Mouse (Mus musculus) CH12.LX (cell line): ENCODE measurements around the gene Srrm4. TPM values are rescaled to one million over a fixed set of nuclear protein-coding genes. Genes with fewer than 3 reads are reported as not detected.
"Not testable (repeated sequence)": the region's sequence is repeated elsewhere in the genome, so short reads cannot be mapped to it uniquely, and the experiment has no call there.

Source experiments
- DNase-seq: peaks from one replicate; pipeline ENCODE4 v3.0.0-alpha.2; 2013; ENCODE audit errors: extremely low read depth
- H3K27ac ChIP-seq: 2 replicates; pipeline ENCODE4 v1.5.1; 2012; ENCODE audit warnings: low read depth, mild to moderate bottlenecking, control low read depth, moderate library complexity; ENCODE audit not compliant: insufficient read depth
- H3K27me3 ChIP-seq: replicated peaks from 2 replicates; pipeline ENCODE3; 2012; ENCODE audit warnings: inconsistent platforms
- H3K36me3 ChIP-seq, 2 experiments: replicated peaks in 1 of 2; 2 replicates each; pipeline versions ENCODE3 to v1.6.1; 2012; ENCODE audit warnings: inconsistent platforms in 1 of 2, low read length in 1 of 2, mild to moderate bottlenecking in 1 of 2, mixed read lengths in 1 of 2, moderate library complexity in 1 of 2; ENCODE audit not compliant: control insufficient read depth in 1 of 2, insufficient read depth in 1 of 2
- H3K4me1 ChIP-seq, 2 experiments: 2 replicates each; pipeline ENCODE4 v1.6.1; 2012; ENCODE audit warnings: inconsistent platforms in 1 of 2, moderate library complexity in 1 of 2; ENCODE audit not compliant: insufficient read depth in 2 of 2, control insufficient read depth in 1 of 2
- H3K4me2 ChIP-seq: 2 replicates; pipeline ENCODE4 v1.6.1; 2012; ENCODE audit warnings: low read depth, mild to moderate bottlenecking, control low read depth; ENCODE audit not compliant: poor library complexity, insufficient read depth, severe bottlenecking
- H3K4me3 ChIP-seq, 3 experiments: fragments of 150-350 bp in 1 of 3; sonication (generic) in 1 of 3; replicated peaks in 1 of 3; 2 replicates each; pipeline versions ENCODE3 to v1.5.1; 2011 to 2012; ENCODE audit warnings: low read depth in 2 of 3, low read length in 2 of 3, mild to moderate bottlenecking in 2 of 3, moderate library complexity in 2 of 3, control low read depth in 1 of 3, improper control_type of control experiment in 1 of 3, inconsistent platforms in 1 of 3, mixed read lengths in 1 of 3; ENCODE audit not compliant: poor library complexity in 1 of 3
- H3K79me2 ChIP-seq: replicated peaks from 2 replicates; pipeline ENCODE4 v1.6.1; 2012; ENCODE audit warnings: mild to moderate bottlenecking, moderate library complexity; ENCODE audit not compliant: control insufficient read depth, poor library complexity, insufficient read depth, severe bottlenecking; ENCODE audit errors: extremely low read depth
- H3K9ac ChIP-seq: 2 replicates; pipeline ENCODE4 v1.6.1; 2012; ENCODE audit warnings: low read depth, mild to moderate bottlenecking, control low read depth, moderate library complexity; ENCODE audit not compliant: insufficient read depth
- H3K9me3 ChIP-seq: replicated peaks from 2 replicates; pipeline ENCODE3; 2012; ENCODE audit warnings: low read length, inconsistent platforms, mixed read lengths
- E2F4 ChIP-seq: IDR thresholded peaks from 2 replicates; pipeline ENCODE4 v1.6.1; 2011; ENCODE audit warnings: low read depth, low read length, improper control_type of control experiment; ENCODE audit not compliant: insufficient replicate concordance
- ELF1 ChIP-seq: IDR thresholded peaks from 2 replicates; pipeline ENCODE4 v1.6.1; 2014; ENCODE audit warnings: low read depth, mild to moderate bottlenecking, inconsistent platforms, low read length, improper control_type of control experiment
- EP300 ChIP-seq: IDR thresholded peaks from 2 replicates; pipeline ENCODE4 v1.6.1; 2011; ENCODE audit warnings: low read length, improper control_type of control experiment
- HCFC1 ChIP-seq: IDR thresholded peaks from 2 replicates; pipeline ENCODE4 v1.6.1; 2012; ENCODE audit warnings: low read depth, mild to moderate bottlenecking, inconsistent platforms, low read length, improper control_type of control experiment
- MEF2A ChIP-seq: IDR thresholded peaks from 2 replicates; pipeline ENCODE4 v1.6.1; 2014; ENCODE audit warnings: low read depth, mild to moderate bottlenecking, inconsistent platforms, low read length, improper control_type of control experiment, borderline replicate concordance
- MXI1 ChIP-seq: IDR thresholded peaks from 2 replicates; pipeline ENCODE4 v1.6.1; 2011; ENCODE audit warnings: mild to moderate bottlenecking, low read depth, low read length, improper control_type of control experiment
- MYC ChIP-seq: IDR thresholded peaks from 2 replicates; pipeline ENCODE4 v1.6.1; 2011; ENCODE audit warnings: low read depth, mild to moderate bottlenecking, improper control_type of control experiment, low read length
- RAD21 ChIP-seq: IDR thresholded peaks from 2 replicates; pipeline ENCODE4 v1.6.1; 2011; ENCODE audit warnings: low read depth, mild to moderate bottlenecking, low read length, improper control_type of control experiment, moderate library complexity
- SMC3 ChIP-seq: IDR thresholded peaks from 2 replicates; pipeline ENCODE4 v1.6.1; 2011; ENCODE audit warnings: low read depth, low read length, improper control_type of control experiment
- UBTF ChIP-seq: IDR thresholded peaks from 2 replicates; pipeline ENCODE4 v1.6.1; 2012; ENCODE audit warnings: low read depth, mild to moderate bottlenecking, inconsistent platforms, low read length, improper control_type of control experiment, moderate library complexity
- USF1 ChIP-seq: IDR thresholded peaks from 2 replicates; pipeline ENCODE4 v1.6.1; 2014; ENCODE audit warnings: low read depth, mild to moderate bottlenecking, inconsistent platforms, low read length, improper control_type of control experiment
- ZNF384 ChIP-seq: IDR thresholded peaks from 2 replicates; pipeline ENCODE4 v1.6.1; 2012; ENCODE audit warnings: low read depth, low read length, improper control_type of control experiment, inconsistent platforms
- dilution Hi-C: fragments of 300-500 bp; cut with MboI; formaldehyde crosslinking; loops from 2 replicates; pipeline ENCODE4 v1.14.3; 2020; ENCODE audit warnings: low sequenced_read_pairs; ENCODE audit not compliant: extremely low pct_unique_long_range_greater_than_20kb, extremely low pct_ligation_motif_present
- in situ Hi-C: fragments of 300-500 bp; cut with MboI; formaldehyde crosslinking; loops from 3 replicates; pipeline ENCODE4 v1.14.3; 2019; ENCODE audit warnings: low sequenced_read_pairs, low pct_ligation_motif_present, low pct_unique_long_range_greater_than_20kb, mixed read lengths
- polyA plus RNA-seq: library from polyadenylated mRNA; unstranded; fragments of >175 nt; gene quantifications from 2 replicates; pipeline ENCODE4 v1.2.1, GENCODE M21; 2012; ENCODE audit warnings: low read depth; ENCODE audit not compliant: insufficient read length
- total RNA-seq, 2 experiments: library from RNA; depleted of rRNA; stranded (reverse); fragments of 300-350 nt in 1 of 2; fragments of >200 nt in 1 of 2; gene quantifications; 2 replicates each; pipeline ENCODE4 v1.2.3; 2012 to 2014

Gene Srrm4
- total and polyA plus RNA-seq, 3 experiments = not detected

DNA sequence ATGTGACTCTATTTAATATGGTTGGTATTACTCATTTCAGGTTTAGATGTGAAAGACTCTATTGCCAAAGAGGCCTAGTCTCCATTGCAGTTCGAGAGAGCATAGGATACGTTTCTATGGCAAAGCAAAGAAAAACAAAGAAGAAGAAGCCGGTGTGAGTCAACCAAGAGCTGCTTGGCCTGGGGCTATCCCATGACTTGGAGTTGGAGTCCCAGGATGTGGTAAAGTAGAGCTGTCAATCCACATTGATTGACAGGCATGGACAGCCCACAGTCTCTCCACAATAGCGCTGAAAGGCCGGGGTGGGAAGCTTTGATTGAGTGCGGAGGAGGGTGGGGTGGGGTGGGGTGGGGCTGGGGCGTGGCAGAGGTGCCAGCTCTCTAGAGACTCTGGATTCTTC, 158.7 kb downstream of the Srrm4 start:
- H3K27me3 ChIP-seq = no peaks in the 10 kb centered on the region
- TF ChIP-seq E2F4 (no peak), SMC3 (no peak), UBTF (no peak), ZNF384 (no peak), MYC (no peak), RAD21 (no peak), USF1 (no peak)
- H3K36me3 ChIP-seq = no peaks in the 10 kb centered on the region
- H3K79me2 ChIP-seq = no peaks in the 10 kb centered on the region
- H3K27ac ChIP-seq = no peak overlapping the region
- DNase-seq = no peak
- H3K4me2 ChIP-seq = no peak overlapping the region
- no peak overlapping the region for H3K4me3 ChIP-seq
- dilution Hi-C loops (no loop called here), in situ Hi-C loops (no loop called here)
- H3K9ac ChIP-seq = no peak overlapping the region
- H3K4me1 ChIP-seq = no peaks in the 10 kb centered on the region
- H3K9me3 ChIP-seq = peaks cover 88% of the 10 kb centered on the region

DNA sequence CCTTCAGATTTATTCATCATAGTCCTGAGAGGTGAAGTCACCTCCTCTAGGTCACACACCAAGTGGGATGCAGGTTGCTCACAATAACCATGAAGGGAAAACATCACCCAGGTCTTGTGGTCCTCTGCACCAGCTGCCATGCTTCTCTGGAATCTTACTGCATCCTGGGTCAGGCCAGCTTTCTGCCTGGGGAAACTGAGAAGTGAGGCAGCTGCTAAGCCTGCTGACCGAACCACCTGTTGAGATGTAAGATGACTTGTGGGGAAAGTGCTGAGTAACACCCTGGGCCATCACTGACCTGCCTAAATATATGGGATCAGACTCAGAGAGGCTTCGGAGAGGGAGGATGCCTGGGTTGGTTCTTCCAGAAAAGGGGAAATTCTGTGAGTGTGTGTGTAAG, 164.9 kb downstream of the Srrm4 start:
- H3K4me1 ChIP-seq = no peaks in the 10 kb centered on the region
- dilution Hi-C loops (no loop called here), in situ Hi-C loops (no loop called here)
- no peaks in the 10 kb centered on the region for H3K27me3 ChIP-seq
- H3K4me2 ChIP-seq = no peak overlapping the region
- H3K9ac ChIP-seq = no peak overlapping the region
- no peaks in the 10 kb centered on the region for H3K36me3 ChIP-seq
- TF ChIP-seq HCFC1 (no peak), ELF1 (no peak), MXI1 (no peak), MEF2A (no peak), EP300 (no peak), MYC (no peak)
- peaks cover 90% of the 10 kb centered on the region for H3K9me3 ChIP-seq
- H3K4me3 ChIP-seq = no peak overlapping the region
- no peak overlapping the region for H3K27ac ChIP-seq
- no peaks in the 10 kb centered on the region for H3K79me2 ChIP-seq
- no peak for DNase-seq

DNA sequence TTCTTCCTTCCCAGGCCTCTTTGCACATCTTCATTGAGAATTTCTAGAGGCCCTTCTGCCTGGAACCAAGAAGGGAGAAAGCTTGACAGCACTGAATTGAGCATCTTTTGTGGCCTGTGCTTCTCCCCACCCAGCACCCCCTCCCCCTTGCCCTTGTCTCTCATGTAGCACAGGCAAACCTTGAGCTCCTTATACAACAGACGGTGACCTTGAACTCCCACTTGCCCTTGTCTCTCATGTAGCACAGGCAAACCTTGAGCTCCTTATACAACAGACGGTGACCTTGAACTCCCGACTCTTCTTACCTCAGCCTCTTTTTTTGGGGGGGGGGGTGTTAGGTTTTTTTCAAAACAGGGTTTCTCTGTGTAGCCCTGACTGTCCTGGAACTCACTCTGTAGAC, 165.9 kb downstream of the Srrm4 start:
- H3K9ac ChIP-seq, H3K4me2 ChIP-seq, DNase-seq, H3K79me2 ChIP-seq, H3K4me3 ChIP-seq, in situ Hi-C loops, dilution Hi-C loops, H3K4me1 ChIP-seq, H3K27ac ChIP-seq, H3K36me3 ChIP-seq, H3K27me3 ChIP-seq: not testable (repeated sequence)
- H3K9me3 ChIP-seq = peaks cover 89% of the 10 kb centered on the region
